Mouse (Mus musculus): Measurements from ENCODE around the gene H2afy2. TPM values are rescaled to one million over a fixed set of nuclear protein-coding genes. Genes with fewer than 3 reads are reported as not detected.

Gene H2afy2
- polyA plus RNA-seq, 1 experiment from 2014 or later, result 6.4 TPM

DNA sequence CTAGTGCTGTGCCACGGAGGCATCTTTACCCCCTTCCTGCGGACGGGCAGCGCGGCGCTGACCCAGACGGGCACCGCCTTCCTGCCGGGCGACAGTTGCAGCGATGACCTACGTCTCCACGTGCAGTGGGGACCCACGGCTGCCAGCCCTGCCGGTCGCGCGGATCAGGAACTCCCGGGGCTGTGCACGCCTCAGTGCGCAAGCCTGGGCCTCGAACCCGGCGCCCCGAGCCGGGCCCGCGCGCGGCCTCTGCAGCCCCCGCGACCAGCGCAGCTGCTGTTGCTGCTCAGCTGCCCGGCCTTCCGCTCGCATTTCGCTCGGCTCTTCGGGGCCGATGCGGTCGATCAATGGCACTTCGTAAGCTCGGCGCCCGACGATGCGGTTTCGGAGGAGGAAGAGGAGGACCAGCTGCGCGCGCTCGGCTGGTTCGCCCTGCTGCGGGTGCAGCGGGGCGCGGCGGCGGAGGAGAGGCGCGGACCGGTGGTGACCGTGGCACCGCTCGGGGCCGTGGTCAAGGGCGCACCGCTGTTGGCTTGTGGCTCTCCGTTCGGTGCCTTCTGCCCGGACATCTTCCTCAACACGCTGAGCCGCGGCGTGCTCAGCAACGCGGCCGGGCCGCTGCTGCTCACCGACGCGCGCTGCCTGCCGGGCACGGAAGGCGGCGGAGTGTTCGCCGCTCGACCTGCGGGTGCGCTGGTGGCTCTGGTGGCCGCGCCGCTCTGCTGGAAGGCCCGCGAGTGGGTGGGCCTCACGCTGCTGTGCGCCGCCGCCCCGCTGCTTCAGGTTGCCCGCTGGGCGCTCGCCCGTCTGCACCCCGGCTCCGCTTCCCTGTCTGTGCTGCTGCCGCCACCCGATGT, 88.0 kb downstream of the H2afy2 start:
- Histone ChIP-seq H3K9me3 (replicated peaks) (no peaks in the 10 kb centered on the region), H3K4me1 (replicated peaks) (peaks cover 32% of the 10 kb centered on the region), H3K4me2 (peak overlapping the region; percentile 99), H3K36me3 (peaks cover 43% of the 10 kb centered on the region), H3K4me3 (replicated peaks) (peak overlapping the region; percentile 96), H3K27me3 (no peaks in the 10 kb centered on the region), H3K9ac (peak overlapping the region; percentile 87), H3K27ac (peak overlapping the region; percentile 73)
- ATAC-seq (ENCODE audit: low read depth), result peak; percentile 63
- WGBS (ENCODE audit: insufficient replicate concordance), result under 1% methylated on average over 106 of the region's 111 CpGs
- no peak for DNase-seq

DNA sequence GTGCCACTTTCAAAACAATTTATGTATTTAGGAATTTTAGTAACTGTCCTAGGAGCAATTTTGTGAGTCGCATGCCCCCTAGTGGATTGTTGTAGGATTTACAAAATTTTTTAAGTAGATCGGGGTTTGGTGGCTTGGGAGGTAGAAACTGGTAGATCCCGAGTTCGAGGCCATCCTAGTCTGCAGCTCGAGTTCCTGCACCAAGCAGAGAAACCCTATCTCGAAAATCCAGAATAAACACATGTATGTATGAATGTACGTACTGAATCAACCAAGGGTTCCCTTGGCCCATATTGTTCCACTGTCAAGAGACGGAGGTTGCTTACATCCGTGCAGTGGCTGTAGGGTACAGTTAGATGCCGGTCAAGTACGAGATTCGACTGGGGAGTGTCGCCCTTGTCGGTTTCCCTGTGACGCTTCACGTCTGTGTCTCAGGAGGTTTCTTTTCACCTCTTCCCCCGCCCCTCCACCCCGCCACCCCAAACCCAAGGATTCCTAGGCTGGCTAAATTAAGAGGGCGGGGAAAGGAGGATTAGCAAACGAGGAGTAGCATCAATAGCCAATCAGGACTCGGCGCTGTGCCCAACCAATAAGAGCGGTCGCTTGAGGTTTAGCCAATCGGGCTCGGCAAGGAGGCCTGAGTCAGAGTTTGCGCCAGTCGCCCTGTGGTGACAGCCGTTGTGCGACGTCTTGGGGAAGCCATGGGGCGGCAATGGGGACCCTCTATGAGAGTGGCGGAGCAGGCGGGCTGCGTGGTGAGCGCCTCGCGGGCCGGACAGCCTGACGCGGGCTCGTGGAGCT, 88.9 kb downstream of the H2afy2 start, which contains the start of gene Tysnd1:
Tysnd1 (plus strand) TSS at position 645 of the 801 bp plus-strand sequence.
- WGBS (ENCODE audit: insufficient replicate concordance), result under 1% methylated on average over 42 of the region's 42 CpGs
- peak; percentile 89 for DNase-seq
- H3K4me2 ChIP-seq, result peak within 1 kb of the TSS; percentile 99
- peak; percentile 96 for ATAC-seq (ENCODE audit: low read depth)
- H3K9ac ChIP-seq, result peak within 1 kb of the TSS; percentile 87
- H3K36me3 ChIP-seq, result peaks cover 48% of the 10 kb centered on the region
- no peaks in the 10 kb centered on the region for H3K9me3 ChIP-seq (replicated peaks)
- H3K27ac ChIP-seq, result peak within 1 kb of the TSS; percentile 73
- H3K4me3 ChIP-seq (replicated peaks), result peak within 1 kb of the TSS; percentile 96
- H3K4me1 ChIP-seq (replicated peaks), result peaks cover 32% of the 10 kb centered on the region
- no peaks in the 10 kb centered on the region for H3K27me3 ChIP-seq

DNA sequence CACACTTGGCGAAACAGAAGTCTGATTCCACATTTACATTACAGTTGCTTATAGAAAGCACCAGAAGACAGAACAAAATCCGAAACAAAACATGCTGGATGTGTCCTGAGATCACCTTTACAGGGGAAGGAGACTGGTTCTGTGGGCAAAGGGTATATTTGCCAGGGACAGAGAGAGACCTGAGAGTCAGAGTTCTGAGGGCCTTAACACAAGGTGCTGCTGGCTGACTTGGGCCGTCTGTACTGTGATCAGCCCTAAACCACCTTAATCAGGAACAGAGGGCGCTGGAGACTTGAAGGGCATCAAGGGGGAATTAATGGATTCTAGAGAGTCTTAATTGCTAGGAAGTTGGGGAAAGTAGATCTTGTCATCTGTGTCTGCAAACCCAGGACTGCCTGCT, 90.4 kb downstream of the H2afy2 start:
- H3K9me3 ChIP-seq (replicated peaks), result no peaks in the 10 kb centered on the region
- DNase-seq (no peak), ATAC-seq (ENCODE audit: low read depth) (no peak)
- no peak overlapping the region for H3K4me2 ChIP-seq
- no peak overlapping the region for H3K4me3 ChIP-seq (replicated peaks)
- peaks cover 54% of the 10 kb centered on the region for H3K36me3 ChIP-seq
- no peak overlapping the region for H3K9ac ChIP-seq
- peaks cover 30% of the 10 kb centered on the region for H3K4me1 ChIP-seq (replicated peaks)
- no peak overlapping the region for H3K27ac ChIP-seq
- 62% methylated on average over 4 of the region's 4 CpGs for WGBS (ENCODE audit: insufficient replicate concordance)
- H3K27me3 ChIP-seq, result no peaks in the 10 kb centered on the region

DNA sequence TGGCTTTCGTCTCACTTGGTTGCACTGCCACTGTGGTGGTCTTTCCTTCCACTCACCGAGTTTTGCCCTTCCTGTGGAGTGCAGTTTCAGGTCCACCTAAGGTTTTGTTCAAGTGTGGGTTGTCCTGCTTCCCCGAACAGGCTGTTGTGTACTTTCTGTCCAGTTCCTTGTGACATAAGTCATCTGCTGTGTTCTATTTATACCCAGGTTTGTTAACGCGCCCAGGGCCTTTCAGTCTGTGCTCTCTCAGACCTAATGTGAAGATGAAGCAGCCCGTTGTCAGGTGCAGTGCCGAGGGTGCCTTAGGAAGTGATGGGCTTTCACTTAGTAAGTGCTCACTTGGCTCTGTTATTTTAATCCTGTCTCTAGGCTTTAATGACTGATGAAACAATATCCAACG, 94.5 kb downstream of the H2afy2 start:
- WGBS (ENCODE audit: insufficient replicate concordance), result 81% methylated on average over 8 of the region's 8 CpGs
- DNase-seq, result no peak

More for the DNA sequence above, 94.5 kb downstream of the H2afy2 start:
- Histone ChIP-seq H3K4me3 (replicated peaks) (no peak overlapping the region), H3K4me1 (replicated peaks) (no peaks in the 10 kb centered on the region), H3K9me3 (replicated peaks) (no peaks in the 10 kb centered on the region), H3K36me3 (peaks cover 89% of the 10 kb centered on the region), H3K27ac (no peak overlapping the region), H3K9ac (no peak overlapping the region), H3K4me2 (no peak overlapping the region), H3K27me3 (no peaks in the 10 kb centered on the region)
- ATAC-seq (ENCODE audit: low read depth), result no peak

Small RNAs within 50 kb of the gene (microRNA-seq; reads per million reads assigned to microRNA genes)
- gene Mir5108, result not detected

Other genes starting within 250 kb of the H2afy2 start
- 0.02 TPM in 1 of 2 replicates, not detected in the other for gene Npffr1, start 188.7 kb downstream of the H2afy2 start, polyA plus RNA-seq (2015; fragmentation: Nextera tagmentation; extraction: Ambion mirVana)
- gene Ppa1, start 135.6 kb downstream of the H2afy2 start, polyA plus RNA-seq (2015; fragmentation: Nextera tagmentation; extraction: Ambion mirVana), result 140 and 158 TPM in 2 replicates
- gene Sar1a, start 103.8 kb downstream of the H2afy2 start, polyA plus RNA-seq (2015; fragmentation: Nextera tagmentation; extraction: Ambion mirVana), result 89.1 and 99.9 TPM in 2 replicates
- gene Tysnd1, start 88.6 kb downstream of the H2afy2 start, polyA plus RNA-seq (2015; fragmentation: Nextera tagmentation; extraction: Ambion mirVana), result 19.2 and 19.6 TPM in 2 replicates
- 3.0 and 3.1 TPM in 2 replicates for gene Aifm2, start 68.9 kb downstream of the H2afy2 start, polyA plus RNA-seq (2015; fragmentation: Nextera tagmentation; extraction: Ambion mirVana)
- 1.3 and 1.4 TPM in 2 replicates for gene Col13a1, start 195.0 kb upstream of the H2afy2 start, polyA plus RNA-seq (2015; fragmentation: Nextera tagmentation; extraction: Ambion mirVana)

Data from liver, embryonic 13.5 days (tissue).